ENCODE assay signal across 25 mouse cellular contexts in the genomic region with DNA sequence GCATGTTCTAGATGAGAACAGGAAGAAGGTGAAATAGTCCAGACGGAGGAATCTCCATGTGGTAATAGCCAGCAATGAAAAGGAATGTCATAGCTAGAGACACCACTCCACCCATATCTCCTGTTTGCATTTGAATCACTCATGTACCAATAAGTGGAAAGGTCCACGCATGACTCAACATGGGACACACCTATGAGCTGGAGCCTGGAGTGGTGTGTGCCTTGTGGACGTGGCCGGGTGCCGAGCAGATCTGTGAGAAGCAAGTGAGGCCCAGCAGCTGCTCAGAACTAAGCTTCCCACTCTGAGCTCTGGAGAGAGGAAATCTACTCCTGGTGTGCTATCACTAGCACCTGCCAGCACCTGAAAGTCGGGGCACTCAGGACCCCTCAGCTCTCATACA.
DNase-seq lines count a peak whose midpoint lies in the region; ATAC-seq and TF ChIP-seq lines count a peak whose summit lies in the region.
"Had no signal": no experiment of that assay in that cellular context is flagged by ENCODE, and none has a peak within 500 bp of the region (broad histone marks: within the 10 kb centered on the region; RNA-seq: fewer than 3 reads in every experiment).

No protein-coding gene starts in this region.

- no peak overlapping the region for H3K27ac ChIP-seq in intestine, embryonic 15.5 days
- H3K27ac ChIP-seq in intestine, postnatal 0 days (ENCODE audit: low read depth, low read length) = no peak overlapping the region
- H3K27ac ChIP-seq in stomach, embryonic 16.5 days (ENCODE audit: low read length) = no peak overlapping the region
- no peak overlapping the region for H3K27ac ChIP-seq in kidney, embryonic 14.5 days (ENCODE audit: low read depth, low read length)
- H3K27ac ChIP-seq: embryonic facial prominence, embryonic 10.5 days; embryonic facial prominence, embryonic 12.5 days; forebrain, embryonic 13.5 days; forebrain, embryonic 15.5 days had no signal

- H3K9ac ChIP-seq in intestine, embryonic 15.5 days = no peak overlapping the region
- no peak overlapping the region for H3K9ac ChIP-seq in intestine, postnatal 0 days (ENCODE audit: low read depth, low read length)
- no peak overlapping the region for H3K9ac ChIP-seq in stomach, embryonic 16.5 days (ENCODE audit: low read length)
- no peak overlapping the region for H3K9ac ChIP-seq in kidney, embryonic 14.5 days (ENCODE audit: low read depth, low read length)
- H3K9ac ChIP-seq: embryonic facial prominence, embryonic 12.5 days; forebrain, embryonic 13.5 days; forebrain, embryonic 15.5 days had no signal

- peak; percentile 59; the same call in 1 of the 2 replicates for ATAC-seq in intestine, embryonic 15.5 days
- ATAC-seq in intestine, postnatal 0 days = no peak
- 0 out of 2 replicates have a peak, but pooled peaks have one; percentile 44 for ATAC-seq in stomach, embryonic 16.5 days (ENCODE audit: insufficient read depth, low FRiP score)
- ATAC-seq in kidney, embryonic 14.5 days (ENCODE audit: low FRiP score, low TSS enrichment) = no peak
- ATAC-seq: activated CD4-positive, CD25-positive, alpha-beta regulatory T cell, adult 4 months; CD4-positive, CD25-positive, alpha-beta regulatory T cell, adult 4 months; forebrain, embryonic 13.5 days; forebrain, embryonic 15.5 days; Patski had no signal

- H3K4me1 ChIP-seq in intestine, embryonic 15.5 days (replicated peaks) = no peaks in the 10 kb centered on the region
- no peaks in the 10 kb centered on the region for H3K4me1 ChIP-seq in intestine, postnatal 0 days (replicated peaks; ENCODE audit: control insufficient read depth, insufficient read depth, low read length)
- no peaks in the 10 kb centered on the region for H3K4me1 ChIP-seq in stomach, embryonic 16.5 days (ENCODE audit: control insufficient read depth, insufficient read depth, low read length)
- no peaks in the 10 kb centered on the region for H3K4me1 ChIP-seq in kidney, embryonic 14.5 days (ENCODE audit: control insufficient read depth, insufficient read depth, low read length)

- peak; percentile 6 for DNase-seq in urinary bladder, postnatal 14 days (ENCODE audit: low spot score)
- no peak for DNase-seq in urinary bladder, postnatal 25 days (ENCODE audit: low spot score)
- DNase-seq in embryo, embryonic 11 days = no peak
- DNase-seq: adrenal gland, adult 8-10 months; adrenal gland, postnatal 14 days; adrenal gland, postnatal 36 days; B cell, adult 2 months; cerebellum, adult 11 months; cerebellum, adult 18-20 months; cerebellum, adult 8-10 months; cerebellum, adult 9-11 months; cerebellum, postnatal 14 days; cerebellum, postnatal 36 days had no signal

- no peak overlapping the region for H3K4me3 ChIP-seq in intestine, embryonic 15.5 days (replicated peaks)
- H3K4me3 ChIP-seq in intestine, postnatal 0 days (ENCODE audit: low read depth, low read length) = no peak overlapping the region
- no peak overlapping the region for H3K4me3 ChIP-seq in stomach, embryonic 16.5 days (replicated peaks; ENCODE audit: low read length)
- no peak overlapping the region for H3K4me3 ChIP-seq in kidney, embryonic 14.5 days (ENCODE audit: low read length)
- H3K4me3 ChIP-seq: embryonic facial prominence, embryonic 10.5 days; embryonic facial prominence, embryonic 12.5 days; forebrain, embryonic 13.5 days; forebrain, embryonic 15.5 days had no signal

- H3K27me3 ChIP-seq in intestine, embryonic 15.5 days (replicated peaks) = no peaks in the 10 kb centered on the region
- H3K27me3 ChIP-seq in intestine, postnatal 0 days (replicated peaks; ENCODE audit: control insufficient read depth, insufficient read depth, low read length) = no peaks in the 10 kb centered on the region
- no peaks in the 10 kb centered on the region for H3K27me3 ChIP-seq in stomach, embryonic 16.5 days (ENCODE audit: control insufficient read depth, insufficient read depth, low read length)
- no peaks in the 10 kb centered on the region for H3K27me3 ChIP-seq in kidney, embryonic 14.5 days (ENCODE audit: control insufficient read depth, insufficient read depth, low read length)
- H3K27me3 ChIP-seq: embryonic facial prominence, embryonic 12.5 days; forebrain, embryonic 13.5 days; forebrain, embryonic 15.5 days; Patski had no signal

- TF ChIP-seq CTCF in intestine, postnatal 0 days (IDR thresholded peaks at IDR 0.05; ENCODE audit: low read depth) = no peak

- 69% methylated on average over 6 of the region's 6 CpGs for WGBS in intestine, embryonic 15.5 days
- WGBS in intestine, postnatal 0 days = 69% methylated on average over 6 of the region's 6 CpGs
- WGBS in stomach, embryonic 16.5 days = 71% methylated on average over 6 of the region's 6 CpGs
- WGBS in kidney, embryonic 14.5 days = 86% methylated on average over 6 of the region's 6 CpGs

- no peak overlapping the region for H3K4me2 ChIP-seq in intestine, embryonic 15.5 days (replicated peaks)
- no peak overlapping the region for H3K4me2 ChIP-seq in intestine, postnatal 0 days (replicated peaks; ENCODE audit: low read depth)
- H3K4me2 ChIP-seq in stomach, embryonic 16.5 days (ENCODE audit: low read depth, low read length) = no peak overlapping the region
- no peak overlapping the region for H3K4me2 ChIP-seq in kidney, embryonic 14.5 days (replicated peaks; ENCODE audit: low read depth, low read length)
- H3K4me2 ChIP-seq: embryonic facial prominence, embryonic 12.5 days; forebrain, embryonic 13.5 days; forebrain, embryonic 15.5 days had no signal

- H3K9me3 ChIP-seq in intestine, embryonic 15.5 days = no peaks in the 10 kb centered on the region
- no peaks in the 10 kb centered on the region for H3K9me3 ChIP-seq in intestine, postnatal 0 days (ENCODE audit: control insufficient read depth)
- no peaks in the 10 kb centered on the region for H3K9me3 ChIP-seq in stomach, embryonic 16.5 days (replicated peaks; ENCODE audit: control insufficient read depth, low read length)
- no peaks in the 10 kb centered on the region for H3K9me3 ChIP-seq in kidney, embryonic 14.5 days (ENCODE audit: control insufficient read depth, low read length)
- H3K9me3 ChIP-seq: embryonic facial prominence, embryonic 10.5 days; embryonic facial prominence, embryonic 12.5 days; forebrain, embryonic 13.5 days; forebrain, embryonic 15.5 days had no signal

- no peaks in the 10 kb centered on the region for H3K36me3 ChIP-seq in intestine, embryonic 15.5 days
- no peaks in the 10 kb centered on the region for H3K36me3 ChIP-seq in intestine, postnatal 0 days (ENCODE audit: control insufficient read depth, insufficient read depth)
- H3K36me3 ChIP-seq in stomach, embryonic 16.5 days (ENCODE audit: control insufficient read depth, insufficient read depth, low read length) = no peaks in the 10 kb centered on the region
- H3K36me3 ChIP-seq in kidney, embryonic 14.5 days (ENCODE audit: control insufficient read depth, insufficient read depth, low read length) = no peaks in the 10 kb centered on the region
- H3K36me3 ChIP-seq: embryonic facial prominence, embryonic 10.5 days; embryonic facial prominence, embryonic 12.5 days; forebrain, embryonic 15.5 days; G1E had no signal

Comparison
In these comparisons a context has a peak if more than half of its experiments do, and no peak if none do; other contexts are left out.
1. ATAC-seq: peak in intestine, embryonic 15.5 days (single experiment) and stomach, embryonic 16.5 days (single experiment); none in intestine, postnatal 0 days (single experiment) and kidney, embryonic 14.5 days (single experiment).